Comparison of ENCODE assay signal across 17 mouse cellular contexts in genomic region chr4:140355144-140355550, GRCm38 (mm10).
A peak's percentile ranks its signal among the peaks of the same experiment; 100 is the strongest.
DNase-seq lines count a peak whose midpoint lies in the region; ATAC-seq and TF ChIP-seq lines count a peak whose summit lies in the region.
"Had no signal": no experiment of that assay in that cellular context is flagged by ENCODE, and none has a peak within 500 bp of the region (broad histone marks: within the 10 kb centered on the region; RNA-seq: fewer than 3 reads in every experiment).

No protein-coding gene starts in this region.

- no peak overlapping the region for H3K4me2 ChIP-seq in forebrain, embryonic 11.5 days (ENCODE audit: low read depth, low read length, severe bottlenecking)
- no peak overlapping the region for H3K4me2 ChIP-seq in neural tube, embryonic 13.5 days
- H3K4me2 ChIP-seq in intestine, postnatal 0 days (replicated peaks; ENCODE audit: low read depth) = no peak overlapping the region
- H3K4me2 ChIP-seq: embryonic facial prominence, embryonic 13.5 days; heart, embryonic 12.5 days; limb, embryonic 13.5 days; lung, embryonic 15.5 days had no signal

- no peak overlapping the region for H3K9ac ChIP-seq in forebrain, embryonic 11.5 days (ENCODE audit: low read length)
- no peak overlapping the region for H3K9ac ChIP-seq in neural tube, embryonic 13.5 days
- H3K9ac ChIP-seq in intestine, postnatal 0 days (ENCODE audit: low read depth, low read length) = no peak overlapping the region
- H3K9ac ChIP-seq: embryonic facial prominence, embryonic 13.5 days; heart, embryonic 12.5 days; limb, embryonic 13.5 days; lung, embryonic 15.5 days had no signal

- TF ChIP-seq POLR2A in olfactory bulb, adult 2 months (IDR thresholded peaks at IDR 0.05; ENCODE audit: insufficient read depth, low read depth, low read length) = no peak

- no peak for ATAC-seq in forebrain, embryonic 11.5 days (replicated peaks; ENCODE audit: low FRiP score)
- no peak for ATAC-seq in neural tube, embryonic 13.5 days (ENCODE audit: low read depth)
- no peak for ATAC-seq in intestine, postnatal 0 days
- ATAC-seq: activated CD4-positive, CD25-positive, alpha-beta regulatory T cell, adult 4 months; inflammation-experienced regulatory T-cells, adult 6 months had no signal

- no peaks in the 10 kb centered on the region for H3K9me3 ChIP-seq in forebrain, embryonic 11.5 days (ENCODE audit: control insufficient read depth, low read length)
- no peaks in the 10 kb centered on the region for H3K9me3 ChIP-seq in forebrain, embryonic 10.5 days
- no peaks in the 10 kb centered on the region for H3K9me3 ChIP-seq in neural tube, embryonic 13.5 days
- H3K9me3 ChIP-seq in intestine, postnatal 0 days (ENCODE audit: control insufficient read depth) = no peaks in the 10 kb centered on the region
- H3K9me3 ChIP-seq: embryonic facial prominence, embryonic 13.5 days; heart, embryonic 12.5 days; limb, embryonic 13.5 days; lung, embryonic 15.5 days had no signal

- H3K27me3 ChIP-seq in forebrain, embryonic 11.5 days (ENCODE audit: control insufficient read depth, insufficient read depth, low read length) = no peaks in the 10 kb centered on the region
- H3K27me3 ChIP-seq in forebrain, embryonic 10.5 days (ENCODE audit: poor library complexity, severe bottlenecking) = no peaks in the 10 kb centered on the region
- peaks cover 4% of the 10 kb centered on the region; the same call in 1 of the 2 replicates for H3K27me3 ChIP-seq in neural tube, embryonic 13.5 days
- H3K27me3 ChIP-seq in intestine, postnatal 0 days (replicated peaks; ENCODE audit: control insufficient read depth, insufficient read depth, low read length) = no peaks in the 10 kb centered on the region
- H3K27me3 ChIP-seq: embryonic facial prominence, embryonic 13.5 days; heart, embryonic 12.5 days; limb, embryonic 13.5 days; lung, embryonic 15.5 days had no signal

- 60% methylated on average over 12 of the region's 12 CpGs for WGBS in forebrain, embryonic 11.5 days
- WGBS in forebrain, embryonic 10.5 days = 76% methylated on average over 12 of the region's 12 CpGs
- WGBS in neural tube, embryonic 13.5 days = 57% methylated on average over 12 of the region's 12 CpGs
- WGBS in olfactory bulb, adult 2 months = 27% methylated on average over 12 of the region's 12 CpGs
- 73% methylated on average over 12 of the region's 12 CpGs for WGBS in intestine, postnatal 0 days

- TF ChIP-seq CTCF in olfactory bulb, adult 2 months (IDR thresholded peaks at IDR 0.05; ENCODE audit: insufficient read depth, low read depth, low read length) = no peak
- no peak for TF ChIP-seq CTCF in intestine, postnatal 0 days (IDR thresholded peaks at IDR 0.05; ENCODE audit: low read depth)

- no peaks in the 10 kb centered on the region for H3K4me1 ChIP-seq in forebrain, embryonic 11.5 days (replicated peaks; ENCODE audit: control insufficient read depth, insufficient read depth, low read length)
- H3K4me1 ChIP-seq in forebrain, embryonic 10.5 days = peaks cover 10% of the 10 kb centered on the region
- peaks cover 26% of the 10 kb centered on the region for H3K4me1 ChIP-seq in neural tube, embryonic 13.5 days (replicated peaks)
- peaks cover 22% of the 10 kb centered on the region for H3K4me1 ChIP-seq in olfactory bulb, adult 2 months (ENCODE audit: control insufficient read depth, insufficient read depth, low read length)
- H3K4me1 ChIP-seq in intestine, postnatal 0 days (replicated peaks; ENCODE audit: control insufficient read depth, insufficient read depth, low read length) = no peaks in the 10 kb centered on the region
- H3K4me1 ChIP-seq: embryonic facial prominence, embryonic 13.5 days; heart, embryonic 12.5 days; limb, embryonic 13.5 days; lung, embryonic 15.5 days had no signal

- H3K36me3 ChIP-seq in forebrain, embryonic 11.5 days (ENCODE audit: control insufficient read depth, insufficient read depth, low read length) = no peaks in the 10 kb centered on the region
- H3K36me3 ChIP-seq in forebrain, embryonic 10.5 days (replicated peaks) = no peaks in the 10 kb centered on the region
- no peaks in the 10 kb centered on the region for H3K36me3 ChIP-seq in neural tube, embryonic 13.5 days
- H3K36me3 ChIP-seq in intestine, postnatal 0 days (ENCODE audit: control insufficient read depth, insufficient read depth) = no peaks in the 10 kb centered on the region
- H3K36me3 ChIP-seq: embryonic facial prominence, embryonic 13.5 days; G1E; heart, embryonic 12.5 days; limb, embryonic 13.5 days; lung, embryonic 15.5 days had no signal

- no peak for DNase-seq in forebrain, embryonic 11.5 days (ENCODE audit: low spot score)
- no peak for DNase-seq in forebrain, embryonic 10.5 days (ENCODE audit: extremely low spot score, low spot score)
- DNase-seq in neural tube, embryonic 10.5 days (ENCODE audit: extremely low spot score, low spot score) = no peak
- DNase-seq in layer of hippocampus, adult 8-10 months (ENCODE audit: low spot score in 2 of 2) = peak; percentile 21 to 24
- no peak for DNase-seq in natural killer cell, adult 2 months (ENCODE audit: low spot score in 2 of 2)
- DNase-seq: gastrocnemius, adult 2 months had no signal

- no peak overlapping the region for H3K4me3 ChIP-seq in forebrain, embryonic 11.5 days (ENCODE audit: low read depth, low read length)
- H3K4me3 ChIP-seq in forebrain, embryonic 10.5 days = no peak overlapping the region
- H3K4me3 ChIP-seq in neural tube, embryonic 13.5 days = no peak overlapping the region
- H3K4me3 ChIP-seq in olfactory bulb, adult 2 months (ENCODE audit: insufficient read depth, low read depth, low read length) = no peak overlapping the region
- no peak overlapping the region for H3K4me3 ChIP-seq in intestine, postnatal 0 days (ENCODE audit: low read depth, low read length)
- H3K4me3 ChIP-seq: embryonic facial prominence, embryonic 13.5 days; gastrocnemius, adult 2 months; heart, embryonic 12.5 days; limb, embryonic 13.5 days; lung, embryonic 15.5 days had no signal

- 0 out of 2 replicates have a peak overlapping the region, but pooled peaks have one; percentile 18 for H3K27ac ChIP-seq in forebrain, embryonic 11.5 days (ENCODE audit: low read depth, low read length)
- no peak overlapping the region; the same call in 1 of the 2 replicates for H3K27ac ChIP-seq in forebrain, embryonic 10.5 days
- H3K27ac ChIP-seq in neural tube, embryonic 13.5 days (replicated peaks) = peak overlapping the region; percentile 25
- H3K27ac ChIP-seq in olfactory bulb, adult 2 months (ENCODE audit: insufficient read depth, low read depth, low read length) = peak overlapping the region; percentile 52
- no peak overlapping the region for H3K27ac ChIP-seq in intestine, postnatal 0 days (ENCODE audit: low read depth, low read length)
- H3K27ac ChIP-seq: embryonic facial prominence, embryonic 13.5 days; gastrocnemius, adult 2 months; kidney, postnatal 0 days; limb, embryonic 13.5 days; lung, embryonic 15.5 days had no signal

Comparison
In these comparisons a context has a peak if more than half of its experiments do, and no peak if none do; other contexts are left out.
1. H3K27ac ChIP-seq: peak in forebrain, embryonic 11.5 days (single experiment), neural tube, embryonic 13.5 days (single experiment) and olfactory bulb, adult 2 months (single experiment); none in forebrain, embryonic 10.5 days (single experiment) and intestine, postnatal 0 days (single experiment).
2. DNase-seq: peak in layer of hippocampus, adult 8-10 months (2 of 2); none in forebrain, embryonic 11.5 days (single experiment), forebrain, embryonic 10.5 days (single experiment), neural tube, embryonic 10.5 days (single experiment) and natural killer cell, adult 2 months (0 of 2).